Mouse (Mus musculus): ENCODE results near the gene Klhl32.

GRCm38 (mm10) chr4:24792416-24792981, 58.4 kb downstream of the Klhl32 start:
- TF ChIP-seq POLR2A (IDR thresholded peaks at IDR 0.05; ENCODE audit: extremely low read depth, insufficient read depth, low read length) = no peak
- no peak for TF ChIP-seq CTCF (IDR thresholded peaks at IDR 0.05; ENCODE audit: low read depth, low read length)

All from liver, adult 2 months (tissue).